Mouse (Mus musculus): ENCODE data around the gene Gm14391. TPM values are rescaled to one million over a fixed set of nuclear protein-coding genes. Genes with fewer than 3 reads are reported as not detected.

Gm14391 gene
- polyA plus RNA-seq (2014; fragmentation: Illumina TruSeq; extraction: RNeasy Lipid Tissue Mini Kit (QIAGEN cat#74804); ENCODE audit: low read depth, low replicate concordance) = 5.4 TPM

GRCm38 (mm10) chr2:175206732-175207131, at the start of gene Gm14391:
Gm14391 (minus strand) TSS chr2:175206917.

DNA sequence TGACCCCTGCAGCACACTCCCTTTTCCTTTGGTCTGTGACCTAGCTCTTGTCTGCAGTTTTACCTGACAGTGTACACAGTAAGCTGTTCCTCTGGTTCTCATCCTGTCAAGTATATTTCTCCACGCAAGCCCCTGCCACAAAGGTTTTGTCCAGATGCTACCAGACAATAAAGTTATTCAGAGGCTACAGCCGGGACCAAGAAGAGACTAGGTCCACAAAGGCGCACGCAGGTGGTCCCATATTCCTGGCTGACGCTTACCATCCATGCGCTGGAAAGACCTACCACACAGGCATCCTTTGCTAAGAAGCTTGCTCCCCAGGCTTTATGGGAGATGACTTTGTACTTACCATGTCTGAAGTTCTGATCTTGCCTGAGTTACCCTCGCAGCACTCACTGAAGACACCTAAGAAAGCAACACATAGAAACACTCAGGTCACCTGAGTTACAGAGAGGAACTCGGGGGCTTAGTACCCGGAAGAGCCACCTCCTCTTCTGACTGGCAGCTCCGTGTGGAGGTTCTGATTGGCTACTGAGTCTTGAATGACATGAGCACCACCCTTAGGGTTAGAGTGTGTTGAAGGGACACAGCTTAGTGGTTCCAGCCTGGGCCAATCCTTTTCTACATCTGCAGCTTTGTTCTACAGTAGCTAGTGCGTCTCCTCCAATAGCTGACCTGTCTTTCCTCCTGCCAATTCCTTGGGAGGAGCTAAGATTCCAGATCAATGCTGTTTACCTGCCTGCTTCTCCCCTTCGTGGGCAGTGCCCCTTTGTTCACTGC, 31.1 kb downstream of the Gm14391 start, which contains the start of gene Gm14443:
Gm14443 (minus strand) TSS at position 471 of the 780 bp plus-strand sequence.

GRCm38 (mm10) chr2:175141993-175142295, 64.8 kb downstream of the Gm14391 start, which contains the start of gene Gm14399:
Gm14399 (minus strand) TSS chr2:175142012.

Other genes with a start within 250 kb of the Gm14391 start
- not detected for gene Gm14444, start 196.7 kb downstream of the Gm14391 start, polyA plus RNA-seq (2014; fragmentation: Illumina TruSeq; extraction: RNeasy Lipid Tissue Mini Kit (QIAGEN cat#74804); ENCODE audit: low read depth, low replicate concordance)
- gene Gm14393, start 139.1 kb downstream of the Gm14391 start, polyA plus RNA-seq (2014; fragmentation: Illumina TruSeq; extraction: RNeasy Lipid Tissue Mini Kit (QIAGEN cat#74804); ENCODE audit: low read depth, low replicate concordance) = not detected
- gene Gm14399, start 64.9 kb downstream of the Gm14391 start, polyA plus RNA-seq (2014; fragmentation: Illumina TruSeq; extraction: RNeasy Lipid Tissue Mini Kit (QIAGEN cat#74804); ENCODE audit: low read depth, low replicate concordance) = 6.9 TPM
- gene Gm14443, start 31.0 kb downstream of the Gm14391 start, polyA plus RNA-seq (2014; fragmentation: Illumina TruSeq; extraction: RNeasy Lipid Tissue Mini Kit (QIAGEN cat#74804); ENCODE audit: low read depth, low replicate concordance) = 0.79 TPM
- gene Gm14440, start 68.2 kb upstream of the Gm14391 start, polyA plus RNA-seq (2014; fragmentation: Illumina TruSeq; extraction: RNeasy Lipid Tissue Mini Kit (QIAGEN cat#74804); ENCODE audit: low read depth, low replicate concordance) = 8.8 TPM
- gene Gm4631, start 131.3 kb upstream of the Gm14391 start, polyA plus RNA-seq (2014; fragmentation: Illumina TruSeq; extraction: RNeasy Lipid Tissue Mini Kit (QIAGEN cat#74804); ENCODE audit: low read depth, low replicate concordance) = 13.1 TPM
- 5.5 TPM for gene Zfp968, start 165.5 kb upstream of the Gm14391 start, polyA plus RNA-seq (2014; fragmentation: Illumina TruSeq; extraction: RNeasy Lipid Tissue Mini Kit (QIAGEN cat#74804); ENCODE audit: low read depth, low replicate concordance)
- 9.6 TPM for gene Gm4724, start 228.9 kb upstream of the Gm14391 start, polyA plus RNA-seq (2014; fragmentation: Illumina TruSeq; extraction: RNeasy Lipid Tissue Mini Kit (QIAGEN cat#74804); ENCODE audit: low read depth, low replicate concordance)